Mouse (Mus musculus): ENCODE measurements around the gene Ecm2.

Gene Ecm2

GRCm38 (mm10) chr13:49507176-49507575 lies 2.6 kb downstream of the Ecm2 start:
- no peak for DNase-seq (ENCODE audit: low spot score in 2 of 2)

- DNase-seq (ENCODE audit: low spot score in 2 of 2), result no peak
Observed at GRCm38 (mm10) chr13:49518761-49519160, 14.2 kb downstream of the Ecm2 start.

GRCm38 (mm10) chr13:49526235-49526634 lies 21.6 kb downstream of the Ecm2 start:
- no peak for DNase-seq (ENCODE audit: low spot score in 2 of 2)

GRCm38 (mm10) chr13:49530636-49531035 lies 26.0 kb downstream of the Ecm2 start:
- DNase-seq (ENCODE audit: low spot score in 2 of 2), result no peak

GRCm38 (mm10) chr13:49536946-49537345 lies 32.3 kb downstream of the Ecm2 start:
- no peak for DNase-seq (ENCODE audit: low spot score in 2 of 2)

- no peak for DNase-seq (ENCODE audit: low spot score in 2 of 2)
Observed at GRCm38 (mm10) chr13:49538693-49539092, 34.1 kb downstream of the Ecm2 start.

- no peak for DNase-seq (ENCODE audit: low spot score in 2 of 2)
Observed at GRCm38 (mm10) chr13:49544279-49544678, 39.7 kb downstream of the Ecm2 start, which contains the start of gene Aspn. Gene Aspn, plus strand, starts transcription at chr13:49544443.

- DNase-seq (ENCODE audit: low spot score in 2 of 2), result no peak
Observed at GRCm38 (mm10) chr13:49545646-49546045, 41.0 kb downstream of the Ecm2 start.

GRCm38 (mm10) chr13:49546517-49546916 lies 41.9 kb downstream of the Ecm2 start:
- DNase-seq (ENCODE audit: low spot score in 2 of 2), result no peak

- no peak for DNase-seq (ENCODE audit: low spot score in 2 of 2)
Observed at GRCm38 (mm10) chr13:49547563-49548150, 43.0 kb downstream of the Ecm2 start.

GRCm38 (mm10) chr13:49549616-49550015 lies 45.0 kb downstream of the Ecm2 start:
- no peak for DNase-seq (ENCODE audit: low spot score in 2 of 2)

- no peak for DNase-seq (ENCODE audit: low spot score in 2 of 2)
Observed at GRCm38 (mm10) chr13:49554519-49554918, 49.9 kb downstream of the Ecm2 start.

- DNase-seq (ENCODE audit: low spot score in 2 of 2), result no peak
Observed at GRCm38 (mm10) chr13:49556203-49556602, 51.6 kb downstream of the Ecm2 start.

GRCm38 (mm10) chr13:49556924-49557323 lies 52.3 kb downstream of the Ecm2 start:
- DNase-seq (ENCODE audit: low spot score in 2 of 2), result no peak

- DNase-seq (ENCODE audit: low spot score in 2 of 2), result no peak
Observed at GRCm38 (mm10) chr13:49559185-49559584, 54.6 kb downstream of the Ecm2 start.

- DNase-seq (ENCODE audit: low spot score in 2 of 2), result no peak
Observed at GRCm38 (mm10) chr13:49560886-49561285, 56.3 kb downstream of the Ecm2 start.

- no peak for DNase-seq (ENCODE audit: low spot score in 2 of 2)
Observed at GRCm38 (mm10) chr13:49564347-49564746, 59.7 kb downstream of the Ecm2 start.

GRCm38 (mm10) chr13:49570371-49570770 lies 65.8 kb downstream of the Ecm2 start:
- DNase-seq (ENCODE audit: low spot score in 2 of 2), result no peak

- DNase-seq (ENCODE audit: low spot score in 2 of 2), result no peak
Observed at GRCm38 (mm10) chr13:49571418-49571817, 66.8 kb downstream of the Ecm2 start.

GRCm38 (mm10) chr13:49581541-49582530 lies 77.2 kb downstream of the Ecm2 start, which contains the start of gene Omd:
Gene Omd, plus strand, starts transcription at chr13:49582462.
- DNase-seq (ENCODE audit: low spot score in 2 of 2), result no peak

All from frontal cortex, postnatal 25 days (tissue).